Mouse (Mus musculus) midbrain, postnatal 0 days (tissue): ENCODE measurements around the gene Gnaz. TPM values are rescaled to one million over a fixed set of nuclear protein-coding genes. Genes with fewer than 3 reads are reported as not detected.

Source experiments
- ATAC-seq: fragments of 200-750 bp; cut with Nextera tagmentation; 2 replicates; pipeline ENCODE4 v1.8.0; 2017; ENCODE audit warnings: moderate number of reproducible peaks, mild to moderate bottlenecking, moderate TSS enrichment, moderate library complexity; ENCODE audit not compliant: low FRiP score
- DNase-seq: peaks from one replicate; pipeline ENCODE4 v3.0.0-alpha.2; 2015; ENCODE audit warnings: low spot score
- H3K27ac ChIP-seq: fragments of 300-500 bp; sonication (generic); 2 replicates; pipeline ENCODE4 v1.5.1; 2014; ENCODE audit warnings: low read depth, mild to moderate bottlenecking, low read length, mixed read lengths
- H3K27me3 ChIP-seq: fragments of 300-500 bp; sonication (generic); 2 replicates; pipeline ENCODE4 v1.6.1; 2014; ENCODE audit warnings: low read length, control low read depth, mixed read lengths; ENCODE audit not compliant: insufficient read depth
- H3K36me3 ChIP-seq: fragments of 300-500 bp; sonication (generic); 2 replicates; pipeline ENCODE4 v1.6.1; 2014; ENCODE audit warnings: low read length, control low read depth, mixed read lengths; ENCODE audit not compliant: insufficient read depth
- H3K4me1 ChIP-seq: fragments of 300-500 bp; sonication (generic); 2 replicates; pipeline ENCODE4 v1.6.1; 2014; ENCODE audit warnings: mild to moderate bottlenecking, control low read depth, antibody characterized with exemption, low read length, mixed read lengths; ENCODE audit not compliant: insufficient read depth
- H3K4me2 ChIP-seq: fragments of 300-500 bp; sonication (generic); 2 replicates; pipeline ENCODE4 v1.6.1; 2014; ENCODE audit warnings: low read depth, mild to moderate bottlenecking, low read length, mixed read lengths; ENCODE audit not compliant: poor library complexity, severe bottlenecking
- H3K4me3 ChIP-seq: fragments of 300-500 bp; sonication (generic); 2 replicates; pipeline ENCODE4 v1.5.1; 2014; ENCODE audit warnings: low read depth, mild to moderate bottlenecking, low read length, moderate library complexity
- H3K9ac ChIP-seq: fragments of 300-500 bp; sonication (generic); replicated peaks from 2 replicates; pipeline ENCODE4 v1.6.1; 2014; ENCODE audit warnings: mild to moderate bottlenecking, low read length, moderate library complexity, mixed read lengths; ENCODE audit not compliant: poor library complexity, severe bottlenecking
- H3K9me3 ChIP-seq: fragments of 300-500 bp; sonication (generic); 2 replicates; pipeline ENCODE4 v1.6.1; 2016; ENCODE audit warnings: low read length, control low read depth
- CTCF ChIP-seq: IDR thresholded peaks from 2 replicates; pipeline ENCODE4 v1.5.1; 2016; ENCODE audit warnings: antibody characterized with exemption, mild to moderate bottlenecking
- WGBS: fragments of 180-500 bp; shearing (Covaris S2); extraction: QIAGEN DNeasy Blood & Tissue Kit; methylation state at CpG from one replicate; pipeline ENCODE4 v1.1.7; 2014; 5-methylcytosine and 5-hydroxymethylcytosine counted together
- polyA plus RNA-seq: library from polyadenylated mRNA; unstranded; fragments of >200 nt; fragmentation: Nextera tagmentation; extraction: Ambion mirVana; gene quantifications from 2 replicates; pipeline ENCODE4 v1.2.1, GENCODE M21; 2015
- total RNA-seq: library from RNA; depleted of rRNA; stranded (reverse); fragments of >200 nt; gene quantifications from 2 replicates; pipeline ENCODE4 v1.2.3, GENCODE M21; 2014; rRNA removed

Gene Gnaz
- total and polyA plus RNA-seq, 2 experiments from 2014 or later: 132 to 219 TPM

- Histone ChIP-seq H3K4me2 (peak overlapping the region; percentile 95), H3K36me3 (no peaks in the 10 kb centered on the region), H3K9ac (peak overlapping the region; percentile 73), H3K4me1 (peaks cover 37% of the 10 kb centered on the region), H3K27ac (no peak overlapping the region), H3K4me3 (peak overlapping the region; percentile 64), H3K27me3 (no peaks in the 10 kb centered on the region), H3K9me3 (no peaks in the 10 kb centered on the region)
- no peak for ATAC-seq
- no peak for DNase-seq
- no peak for TF ChIP-seq CTCF
- WGBS: 21% methylated on average over 6 of the region's 6 CpGs
Observed at GRCm38 (mm10) chr10:75062189-75062561, 95.2 kb downstream of the Gnaz start.

- Histone ChIP-seq H3K4me2 (peak overlapping the region; percentile 95), H3K27me3 (no peaks in the 10 kb centered on the region), H3K4me1 (peaks cover 37% of the 10 kb centered on the region), H3K36me3 (no peaks in the 10 kb centered on the region), H3K9ac (peak overlapping the region; percentile 73; the same call in 1 of the 2 replicates), H3K27ac (no peak overlapping the region), H3K4me3 (peak overlapping the region; percentile 64), H3K9me3 (no peaks in the 10 kb centered on the region)
- ATAC-seq (no peak), DNase-seq (no peak)
- 42% methylated on average over 6 of the region's 6 CpGs for WGBS
- no peak for TF ChIP-seq CTCF
Observed at GRCm38 (mm10) chr10:75062621-75063020, 95.6 kb downstream of the Gnaz start.

- DNase-seq: no peak
- H3K36me3 ChIP-seq: no peaks in the 10 kb centered on the region
- peak overlapping the region; percentile 95 for H3K4me2 ChIP-seq
- peak overlapping the region; percentile 33; the same call in 1 of the 2 replicates for H3K9ac ChIP-seq
- no peaks in the 10 kb centered on the region for H3K9me3 ChIP-seq
- H3K4me1 ChIP-seq: peaks cover 37% of the 10 kb centered on the region
- H3K27me3 ChIP-seq: no peaks in the 10 kb centered on the region
- ATAC-seq: no peak
- 40% methylated on average over 12 of the region's 12 CpGs for WGBS
- no peak overlapping the region for H3K27ac ChIP-seq
- peak overlapping the region; percentile 64 for H3K4me3 ChIP-seq
- no peak for TF ChIP-seq CTCF
Observed at GRCm38 (mm10) chr10:75063301-75063965, 96.5 kb downstream of the Gnaz start.

GRCm38 (mm10) chr10:75065691-75066090 is 98.7 kb downstream of the Gnaz start:
- no peaks in the 10 kb centered on the region for H3K36me3 ChIP-seq
- H3K4me3 ChIP-seq: no peak overlapping the region
- no peak for TF ChIP-seq CTCF
- 72% methylated on average over 6 of the region's 6 CpGs for WGBS
- H3K27ac ChIP-seq: no peak overlapping the region
- no peaks in the 10 kb centered on the region for H3K27me3 ChIP-seq
- ATAC-seq (no peak), DNase-seq (no peak)
- H3K4me2 ChIP-seq: peak overlapping the region; percentile 18; the same call in 1 of the 2 replicates
- peaks cover 33% of the 10 kb centered on the region for H3K4me1 ChIP-seq
- no peak overlapping the region for H3K9ac ChIP-seq
- no peaks in the 10 kb centered on the region for H3K9me3 ChIP-seq

Other genes starting within 250 kb of the Gnaz start
- gene Rsph14, start 65.4 kb downstream of the Gnaz start, total RNA-seq: 0.27 and 1.5 TPM in 2 replicates
- gene Rsph14, start 65.4 kb downstream of the Gnaz start, polyA plus RNA-seq: 0.43 and 1.2 TPM in 2 replicates
- 15.5 and 18.1 TPM in 2 replicates for gene Rab36, start 69.9 kb downstream of the Gnaz start, total RNA-seq
- gene Rab36, start 69.9 kb downstream of the Gnaz start, polyA plus RNA-seq: 28.4 and 30.9 TPM in 2 replicates
- 59.8 and 63.5 TPM in 2 replicates for gene Bcr, start 93.4 kb downstream of the Gnaz start, total RNA-seq
- 9.4 and 11.0 TPM in 2 replicates for gene Bcr, start 93.4 kb downstream of the Gnaz start, polyA plus RNA-seq
- gene Specc1l, start 244.9 kb downstream of the Gnaz start, total RNA-seq: 37.5 and 52.8 TPM in 2 replicates
- 21.1 and 23.6 TPM in 2 replicates for gene Specc1l, start 244.9 kb downstream of the Gnaz start, polyA plus RNA-seq